11 mouse cellular contexts compared by ENCODE assay signal in genomic region chr6:144753963-144754296, GRCm38 (mm10). TPM values are rescaled to one million over a fixed set of nuclear protein-coding genes. Genes with fewer than 3 reads are reported as not detected.
DNase-seq lines count a peak whose midpoint lies in the region; ATAC-seq and TF ChIP-seq lines count a peak whose summit lies in the region.
"Had no signal": no experiment of that assay in that cellular context is flagged by ENCODE, and none has a peak within 500 bp of the region (broad histone marks: within the 10 kb centered on the region; RNA-seq: fewer than 3 reads in every experiment).

No protein-coding gene starts in this region.

- peak; percentile 38 for DNase-seq in adrenal gland, postnatal 14 days
- no peak for DNase-seq in adrenal gland, adult 8-10 months
- peak; percentile 88 for DNase-seq in 3T3-L1 (ENCODE audit: low read depth, low spot score)
- peak; percentile 9 to 13 for DNase-seq in heart, postnatal 14 days
- DNase-seq in left cerebral cortex, postnatal 25 days (ENCODE audit: low spot score in 2 of 2), result no peak
- no peak for DNase-seq in left cerebral cortex, adult 2 months (ENCODE audit: extremely low spot score in 1 of 2, low spot score in 2 of 2)
- DNase-seq in ovary, postnatal 14 days (ENCODE audit: low spot score), result no peak
- DNase-seq: B cell, adult 2 months; thymus, postnatal 4 days had no signal

- WGBS in liver, embryonic 16.5 days (ENCODE audit: insufficient replicate concordance), result 60% methylated on average over 3 of the region's 3 CpGs

- no peaks in the 10 kb centered on the region for H3K27me3 ChIP-seq in liver, embryonic 16.5 days (ENCODE audit: control insufficient read depth, insufficient read depth, low read depth, low read length)
- H3K27me3 ChIP-seq: limb, embryonic 13.5 days had no signal

- intact Hi-C loops in heart, postnatal 14 days (cut with DNase I), result no loop called here
- intact Hi-C loops in left cerebral cortex, postnatal 25 days (cut with DNase I), result no loop called here
- intact Hi-C loops in left cerebral cortex, adult 2 months (cut with DNase I), result loop anchor here (2.0 kb wide), 1 partner anchor 61 kb away; no protein-coding TSS in a partner anchor

- H3K27ac ChIP-seq in liver, embryonic 16.5 days (ENCODE audit: low read length), result peak overlapping the region; percentile 76
- no peak overlapping the region for H3K27ac ChIP-seq in left cerebral cortex, adult 2 months
- H3K27ac ChIP-seq: limb, embryonic 13.5 days had no signal

- no peak overlapping the region for H3K9ac ChIP-seq in liver, embryonic 16.5 days (ENCODE audit: low read depth, low read length)
- H3K9ac ChIP-seq: limb, embryonic 13.5 days had no signal

- no peaks in the 10 kb centered on the region for H3K9me3 ChIP-seq in liver, embryonic 16.5 days (replicated peaks; ENCODE audit: control insufficient read depth, low read length)
- H3K9me3 ChIP-seq: limb, embryonic 13.5 days had no signal

- ATAC-seq in liver, embryonic 16.5 days (ENCODE audit: low read depth), result peak; percentile 25; the same call in 1 of the 2 replicates

- no peak for TF ChIP-seq CTCF in left cerebral cortex, adult 2 months (IDR thresholded peaks at IDR 0.05)

- no peak overlapping the region for H3K4me2 ChIP-seq in liver, embryonic 16.5 days (ENCODE audit: low read depth, low read length)
- H3K4me2 ChIP-seq: limb, embryonic 13.5 days had no signal

- no peak overlapping the region for H3K4me3 ChIP-seq in liver, embryonic 16.5 days (ENCODE audit: low read depth, low read length)
- no peak overlapping the region for H3K4me3 ChIP-seq in left cerebral cortex, adult 2 months
- H3K4me3 ChIP-seq: limb, embryonic 13.5 days had no signal

- H3K36me3 ChIP-seq in liver, embryonic 16.5 days (ENCODE audit: control insufficient read depth, insufficient read depth), result no peaks in the 10 kb centered on the region
- H3K36me3 ChIP-seq: limb, embryonic 13.5 days had no signal

- H3K4me1 ChIP-seq in liver, embryonic 16.5 days (ENCODE audit: control insufficient read depth, low read depth, low read length), result no peaks in the 10 kb centered on the region; the same call in 1 of the 2 replicates

RNA-seq across cellular contexts. Expression of gene Sox5, which starts 27.8 kb away (rescaled TPM):
- total RNA-seq in adrenal gland, postnatal 14 days (2021), result 11.5 and 18.5 TPM in 2 replicates
- total RNA-seq in adrenal gland, adult 8-10 months (2022), result 10 to 100 TPM; 11.7 to 35.6 (median 21.6) TPM
- 1 to 10 TPM; 3.9 to 4.7 TPM for total RNA-seq in heart, postnatal 14 days (2021)
- 7.1 and 7.5 TPM in 2 replicates for polyA plus RNA-seq in liver, embryonic 16.5 days (2015; fragmentation: Nextera tagmentation; extraction: Ambion mirVana)
- total RNA-seq in left cerebral cortex, postnatal 25 days (2021), result 10 to 100 TPM; 46.4 to 57.5 TPM
- total RNA-seq in left cerebral cortex, adult 2 months (2021), result 10 to 100 TPM; 61.5 to 63.3 TPM

Comparison
In these comparisons a context has a peak if more than half of its experiments do, and no peak if none do; other contexts are left out.
1. DNase-seq: peak in adrenal gland, postnatal 14 days (single experiment), 3T3-L1 (single experiment) and heart, postnatal 14 days (2 of 2); none in adrenal gland, adult 8-10 months (single experiment), left cerebral cortex, postnatal 25 days (0 of 2), left cerebral cortex, adult 2 months (0 of 2) and ovary, postnatal 14 days (single experiment).